ENCODE assay signal across 7 mouse cellular contexts in the genomic region with DNA sequence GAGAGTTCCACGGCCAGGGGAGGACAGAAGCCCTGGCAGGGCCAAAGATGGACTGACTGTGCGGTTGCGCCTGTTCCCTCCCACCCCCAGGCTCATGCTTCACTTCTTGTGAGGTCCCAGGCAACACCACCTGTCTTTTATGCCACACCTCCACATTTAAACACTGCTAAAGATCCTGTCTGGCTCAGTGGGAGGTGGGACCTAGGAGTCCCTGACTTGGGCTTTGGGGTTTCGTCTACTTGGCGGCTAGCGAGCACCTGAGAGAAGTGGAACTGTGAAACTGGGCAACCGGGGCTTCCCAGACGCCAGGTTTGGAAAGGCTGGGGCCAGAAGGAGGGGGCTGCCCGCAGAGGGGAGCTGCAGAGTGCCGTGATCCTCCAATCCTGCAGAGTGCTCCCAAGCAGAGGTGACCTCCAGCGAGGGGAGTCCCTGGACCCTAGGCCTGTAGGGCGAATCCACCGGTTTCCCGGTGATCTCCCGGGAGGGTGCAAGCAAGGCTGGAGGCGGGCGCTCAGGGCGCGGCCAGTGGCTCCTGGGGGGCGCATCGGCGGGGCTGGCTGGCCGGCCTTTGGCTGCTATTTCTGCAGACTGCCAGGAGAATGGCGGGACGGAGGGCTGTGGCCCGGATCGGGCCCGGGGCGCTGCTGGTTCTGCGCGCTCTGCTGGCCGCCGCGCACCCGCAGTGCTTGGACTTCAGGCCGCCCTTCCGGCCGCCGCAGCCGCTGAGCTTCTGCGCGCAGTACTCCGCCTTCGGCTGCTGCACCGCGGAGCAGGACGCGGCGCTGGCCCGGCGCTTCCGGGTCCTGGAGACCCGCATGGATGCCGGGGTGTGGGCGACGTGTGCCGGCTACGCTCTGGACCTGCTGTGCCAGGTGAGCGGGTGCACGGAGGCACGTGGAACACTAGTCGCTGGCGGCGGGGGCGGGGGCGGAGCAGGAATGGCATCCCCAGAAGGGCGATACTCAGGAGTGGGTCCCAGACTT. TPM values are rescaled to one million over a fixed set of nuclear protein-coding genes. Genes with fewer than 3 reads are reported as not detected.
A peak's percentile ranks its signal among the peaks of the same experiment; 100 is the strongest.
DNase-seq lines count a peak whose midpoint lies in the region; ATAC-seq lines count a peak whose summit lies in the region.

Gene Hhipl1 (plus strand): TSS at position 459 of the 983 bp plus-strand sequence.

- peak; percentile 40 for DNase-seq in urinary bladder, postnatal 14 days (ENCODE audit: low spot score)
- DNase-seq in urinary bladder, postnatal 4 days (ENCODE audit: low spot score in 2 of 2) = no peak
- DNase-seq in heart, postnatal 14 days = peak; percentile 72
- DNase-seq in limb, embryonic 11.5 days (ENCODE audit: low spot score) = peak; percentile 61
- DNase-seq in neural tube, embryonic 11.5 days (ENCODE audit: low spot score) = peak; percentile 75
- DNase-seq in c-Kit-positive CD71-positive TER-119-positive erythroid progenitor cells, embryonic 14.5 days (ENCODE audit: low spot score) = no peak

- intact Hi-C loops in heart, postnatal 14 days (cut with DNase I) = no loop called here

- H3K4me3 ChIP-seq in embryonic facial prominence, embryonic 12.5 days = peak within 1 kb of the TSS; percentile 54
- H3K4me3 ChIP-seq in limb, embryonic 11.5 days (ENCODE audit: low read depth, low read length) = peak within 1 kb of the TSS; percentile 51
- peak within 1 kb of the TSS; percentile 48 for H3K4me3 ChIP-seq in neural tube, embryonic 11.5 days (ENCODE audit: low read depth, low read length)

- peaks cover 6% of the 10 kb centered on the region; the same call in 1 of the 2 replicates for H3K4me1 ChIP-seq in embryonic facial prominence, embryonic 12.5 days
- peaks cover 4% of the 10 kb centered on the region; the same call in 1 of the 2 replicates for H3K4me1 ChIP-seq in limb, embryonic 11.5 days (ENCODE audit: control insufficient read depth, insufficient read depth, low read length)
- H3K4me1 ChIP-seq in neural tube, embryonic 11.5 days (ENCODE audit: control insufficient read depth, insufficient read depth, low read length) = peaks cover 6% of the 10 kb centered on the region

- peak; percentile 44; the same call in 1 of the 2 replicates for ATAC-seq in embryonic facial prominence, embryonic 12.5 days (ENCODE audit: insufficient number of reproducible peaks, insufficient read depth, low FRiP score, low TSS enrichment)
- no peak for ATAC-seq in limb, embryonic 11.5 days (ENCODE audit: insufficient number of reproducible peaks, low FRiP score, low TSS enrichment, low read depth)
- peak; percentile 48 for ATAC-seq in neural tube, embryonic 11.5 days (ENCODE audit: insufficient read depth, low FRiP score, low TSS enrichment)

- H3K9me3 ChIP-seq in embryonic facial prominence, embryonic 12.5 days = no peaks in the 10 kb centered on the region
- no peaks in the 10 kb centered on the region for H3K9me3 ChIP-seq in limb, embryonic 11.5 days (ENCODE audit: control insufficient read depth, low read length)
- H3K9me3 ChIP-seq in neural tube, embryonic 11.5 days (ENCODE audit: control insufficient read depth, low read length) = no peaks in the 10 kb centered on the region

- H3K27ac ChIP-seq in embryonic facial prominence, embryonic 12.5 days = no peak within 1 kb of the TSS
- no peak within 1 kb of the TSS for H3K27ac ChIP-seq in limb, embryonic 11.5 days (replicated peaks; ENCODE audit: low read depth, low read length)
- no peak within 1 kb of the TSS for H3K27ac ChIP-seq in neural tube, embryonic 11.5 days (ENCODE audit: low read depth, low read length)

- whole genome bisulfite sequencing in embryonic facial prominence, embryonic 12.5 days = 4% methylated on average over 66 of the region's 67 CpGs
- 4% methylated on average over 67 of the region's 67 CpGs for WGBS in limb, embryonic 11.5 days
- WGBS in neural tube, embryonic 11.5 days = 5% methylated on average over 60 of the region's 67 CpGs

- H3K9ac ChIP-seq in embryonic facial prominence, embryonic 12.5 days = peak within 1 kb of the TSS; percentile 76
- H3K9ac ChIP-seq in limb, embryonic 11.5 days (ENCODE audit: low read length) = peak within 1 kb of the TSS; percentile 76
- H3K9ac ChIP-seq in neural tube, embryonic 11.5 days (ENCODE audit: low read length) = peak within 1 kb of the TSS; percentile 76

- H3K4me2 ChIP-seq in embryonic facial prominence, embryonic 12.5 days (replicated peaks) = peak within 1 kb of the TSS; percentile 96
- H3K4me2 ChIP-seq in limb, embryonic 11.5 days (ENCODE audit: low read depth, severe bottlenecking) = peak within 1 kb of the TSS; percentile 97
- H3K4me2 ChIP-seq in neural tube, embryonic 11.5 days (ENCODE audit: low read depth) = peak within 1 kb of the TSS; percentile 98

- no peaks in the 10 kb centered on the region for H3K36me3 ChIP-seq in embryonic facial prominence, embryonic 12.5 days
- H3K36me3 ChIP-seq in limb, embryonic 11.5 days (ENCODE audit: control insufficient read depth, insufficient read depth, low read length) = no peaks in the 10 kb centered on the region
- no peaks in the 10 kb centered on the region for H3K36me3 ChIP-seq in neural tube, embryonic 11.5 days (ENCODE audit: control insufficient read depth, insufficient read depth, low read length)

- H3K27me3 ChIP-seq in embryonic facial prominence, embryonic 12.5 days = peaks cover 32% of the 10 kb centered on the region
- peaks cover 35% of the 10 kb centered on the region for H3K27me3 ChIP-seq in limb, embryonic 11.5 days (ENCODE audit: control insufficient read depth, insufficient read depth, low read length)
- H3K27me3 ChIP-seq in neural tube, embryonic 11.5 days (ENCODE audit: control insufficient read depth, insufficient read depth, low read length) = 0 out of 2 replicates have a peak, but pooled peaks cover 2% of the 10 kb centered on the region

RNA-seq across cellular contexts. Expression of gene Hhipl1, which starts in this region (rescaled TPM):
- polyA plus RNA-seq in embryonic facial prominence, embryonic 12.5 days (2016; fragmentation: Nextera tagmentation; extraction: Ambion mirVana) = 1.0 and 1.1 TPM in 2 replicates
- total RNA-seq in heart, postnatal 14 days (2021) = 1 to 10 TPM; 1.7 TPM
- 0.09 and 0.32 TPM in 2 replicates for polyA plus RNA-seq in limb, embryonic 11.5 days (2014; fragmentation: Nextera tagmentation; extraction: Ambion mirVana)
- polyA plus RNA-seq in neural tube, embryonic 11.5 days (2014; fragmentation: Nextera tagmentation; extraction: Ambion mirVana) = 1.0 TPM in 2 replicates

Comparison
In these comparisons a context has a peak if more than half of its experiments do, and no peak if none do; other contexts are left out.
1. DNase-seq: peak in urinary bladder, postnatal 14 days (single experiment), heart, postnatal 14 days (2 of 2) and neural tube, embryonic 11.5 days (single experiment); none in urinary bladder, postnatal 4 days (0 of 2) and c-Kit-positive CD71-positive TER-119-positive erythroid progenitor cells, embryonic 14.5 days (single experiment).
2. Peak in DNase-seq, H3K4me3 ChIP-seq, H3K9ac ChIP-seq and H3K4me2 ChIP-seq in limb, embryonic 11.5 days; RNA of the gene not detected or under 1 TPM.
3. Peak in every context shown above with its lines, with median percentiles within 50 percentile points of each other: H3K4me2 ChIP-seq, H3K4me3 ChIP-seq and H3K9ac ChIP-seq.